Mouse (Mus musculus): ENCODE data around the gene Fcgr4. TPM values are rescaled to one million over a fixed set of nuclear protein-coding genes. Genes with fewer than 3 reads are reported as not detected.
"Not testable (repeated sequence)": the region's sequence is repeated elsewhere in the genome, so short reads cannot be mapped to it uniquely, and the experiment has no call there.

The Fcgr4 gene
- polyA plus RNA-seq, 1 experiment = 1.5 TPM

DNA sequence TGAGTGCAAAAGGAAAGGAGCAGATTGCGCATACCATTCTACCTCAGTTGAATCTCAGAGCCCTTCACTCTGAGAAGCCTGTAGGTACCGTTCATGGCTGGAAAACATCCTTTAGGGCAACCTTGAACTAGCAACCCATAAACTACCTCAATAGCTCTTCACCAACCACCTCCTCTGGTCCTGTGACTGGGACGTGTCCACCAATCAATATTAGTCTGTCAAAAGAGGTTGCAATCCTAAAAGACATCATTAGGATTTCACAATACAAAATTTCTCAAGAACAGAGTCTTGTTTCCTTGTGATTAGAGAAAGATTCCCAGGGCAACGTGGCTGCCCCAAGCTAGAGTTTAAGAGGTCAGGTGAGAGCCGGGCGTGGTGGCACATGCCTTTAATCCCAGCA, 34.6 kb downstream of the Fcgr4 start:
- no peak for DNase-seq (ENCODE audit: low read depth)

DNA sequence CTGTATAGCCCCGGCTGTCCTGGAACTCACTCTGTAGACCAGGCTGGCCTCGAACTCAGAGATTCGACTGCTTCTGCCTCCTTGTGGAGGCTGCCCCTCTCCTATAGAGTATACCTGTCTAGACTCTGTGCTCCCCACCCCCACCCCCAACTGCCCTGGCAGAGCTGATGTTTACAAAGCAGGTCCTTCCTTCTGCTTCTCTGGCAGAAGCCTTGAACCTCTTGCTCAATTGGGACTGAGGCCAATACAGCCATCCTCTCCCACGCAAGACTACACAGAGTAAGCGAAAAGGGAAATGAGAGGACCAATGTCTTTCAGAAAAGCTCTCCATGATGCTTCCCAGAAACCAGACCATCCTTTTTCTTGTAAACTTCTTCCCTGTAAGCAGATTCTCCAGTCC, 38.5 kb downstream of the Fcgr4 start:
- no peak for DNase-seq (ENCODE audit: low read depth)

DNA sequence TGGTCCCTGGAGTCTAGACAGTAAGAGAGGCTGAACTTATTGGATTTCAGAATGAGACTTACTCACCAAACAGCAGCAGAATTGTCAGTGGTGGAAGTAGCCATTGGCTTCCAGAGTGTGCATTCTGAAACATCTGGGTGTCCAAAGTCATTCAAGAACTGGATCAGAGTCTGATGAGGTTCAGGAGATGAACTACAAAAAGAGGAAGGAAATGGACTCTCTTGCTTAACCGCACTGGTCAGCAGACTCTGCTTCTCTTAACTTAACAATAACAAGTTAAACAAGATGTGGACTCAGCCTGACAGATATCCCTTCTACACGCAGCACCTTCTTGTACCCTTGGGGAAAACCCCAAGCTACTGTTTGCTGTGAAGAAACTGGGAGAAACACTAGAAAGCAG, 40.5 kb downstream of the Fcgr4 start:
- no peak for DNase-seq (ENCODE audit: low read depth)

DNA sequence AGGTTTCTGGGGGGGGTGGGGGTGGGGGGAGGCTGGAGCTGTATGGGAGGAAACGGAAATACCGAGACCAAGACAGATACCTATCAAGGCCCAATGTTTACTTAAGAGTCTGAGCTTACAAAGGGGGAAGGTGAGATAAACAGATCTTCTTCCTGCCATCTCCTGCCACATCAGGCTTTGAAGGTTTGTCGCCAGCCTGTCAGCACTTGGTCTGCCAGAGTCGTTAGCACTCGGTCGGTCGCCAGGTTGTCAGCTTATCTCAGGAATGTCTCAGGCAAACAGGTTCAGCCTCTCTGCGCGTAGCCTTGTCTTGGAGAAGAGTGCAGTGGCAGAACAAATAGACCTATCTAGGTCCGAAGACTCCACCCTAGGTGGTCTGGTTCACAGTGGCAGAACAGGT, 41.7 kb downstream of the Fcgr4 start:
- no peak for DNase-seq (ENCODE audit: low read depth)

DNA sequence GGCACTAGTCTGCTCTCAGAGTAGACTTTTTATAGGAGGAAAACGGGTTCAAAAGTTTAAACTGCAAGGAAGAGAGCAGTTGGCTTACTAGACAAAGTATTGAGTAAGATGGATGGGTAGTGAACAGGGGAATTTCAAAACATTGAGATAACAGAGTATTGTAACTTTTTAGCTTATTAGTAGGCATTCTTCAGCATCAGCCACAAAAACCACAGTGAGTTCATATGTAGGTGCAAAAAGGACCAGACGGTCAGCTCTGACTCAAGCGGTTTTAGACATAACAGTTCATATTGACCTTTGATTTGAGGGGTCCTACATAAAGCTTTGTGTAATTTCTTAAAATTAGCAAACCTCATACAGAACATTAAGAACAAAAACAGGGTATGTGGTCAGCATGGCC, 42.8 kb downstream of the Fcgr4 start:
- no peak for DNase-seq (ENCODE audit: low read depth)

DNA sequence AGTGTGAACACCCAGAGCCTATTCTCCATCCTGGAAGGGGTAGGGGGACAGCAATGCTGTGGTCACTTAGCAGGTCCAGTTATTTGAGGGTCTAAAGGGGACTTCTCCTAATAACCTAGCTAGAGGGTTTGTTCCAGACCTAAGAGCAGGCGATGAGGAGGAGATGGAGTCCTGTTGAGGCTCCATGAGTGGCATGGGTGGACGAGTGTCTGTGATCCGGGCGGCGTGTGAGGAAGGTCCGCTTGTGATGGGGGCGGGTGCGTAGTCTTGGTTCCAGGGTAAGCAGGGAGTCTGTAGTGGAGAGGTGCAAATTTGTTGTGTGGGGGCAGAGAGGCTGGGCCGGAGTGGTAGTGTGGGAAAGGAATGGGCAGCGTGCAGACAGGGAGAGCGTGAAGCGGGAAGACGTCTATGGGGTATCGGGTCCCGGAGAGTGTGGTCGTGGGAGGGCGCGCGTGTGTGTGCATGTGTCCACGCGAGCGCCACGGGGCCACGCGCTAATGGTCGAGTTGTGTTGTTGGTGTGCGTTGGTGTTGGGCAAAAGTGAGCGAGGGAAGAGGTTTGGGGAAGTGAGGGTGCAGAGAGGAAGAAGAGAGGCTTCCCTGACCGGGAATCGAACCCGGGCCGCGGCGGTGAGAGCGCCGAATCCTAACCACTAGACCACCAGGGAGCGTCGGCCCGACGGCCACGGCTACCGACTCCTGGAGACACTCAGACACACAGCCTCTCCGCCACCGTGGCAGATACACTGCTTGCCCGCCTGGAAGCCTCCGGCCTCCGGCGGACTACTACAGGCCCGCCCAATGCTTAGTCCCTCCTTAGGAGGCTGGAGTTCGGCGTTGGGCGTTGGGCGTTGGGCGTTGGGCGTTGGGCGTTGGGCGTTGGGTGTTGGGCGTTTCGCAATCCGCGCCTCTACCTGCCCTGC, 45.1 kb downstream of the Fcgr4 start:
- not testable (repeated sequence) for DNase-seq (ENCODE audit: low read depth)

DNA sequence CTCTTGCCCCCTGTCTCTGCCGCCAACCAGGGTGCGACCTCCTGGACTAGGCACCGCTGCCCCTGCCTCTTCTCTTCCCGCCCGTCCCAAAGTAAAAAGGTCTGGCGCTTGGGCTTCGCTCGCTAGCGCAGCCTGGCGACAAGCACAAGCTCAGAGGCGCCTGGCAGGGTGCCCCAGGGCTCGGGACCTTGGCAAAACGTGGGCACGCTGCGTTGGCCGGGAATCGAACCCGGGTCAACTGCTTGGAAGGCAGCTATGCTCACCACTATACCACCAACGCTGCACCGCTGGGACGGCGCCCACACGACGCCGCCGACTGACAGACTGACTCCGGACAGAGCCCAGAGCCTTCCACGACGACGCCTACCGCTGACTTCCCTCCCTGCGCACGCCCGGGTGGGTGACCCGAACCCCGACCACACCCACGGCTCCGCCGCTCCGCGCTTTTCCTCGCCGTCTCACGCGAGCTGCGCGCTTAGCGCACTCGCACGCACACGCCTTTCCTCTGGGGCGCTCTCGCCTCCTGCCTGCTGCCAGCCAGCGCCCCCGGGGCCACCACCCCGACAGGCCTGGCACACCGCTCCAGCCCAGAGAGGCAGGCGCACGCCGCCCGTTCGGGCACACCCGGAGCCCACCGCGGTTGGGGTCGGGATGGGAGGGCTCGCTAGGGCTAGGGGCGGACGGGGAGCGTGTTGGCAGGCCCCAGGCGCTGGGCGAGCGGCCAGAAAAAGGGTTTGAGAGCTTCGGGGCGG, 45.9 kb downstream of the Fcgr4 start, which contains the start of gene Fcgr3:
Gene Fcgr3, minus strand, starts transcription at position 445 of the 752 bp plus-strand sequence.
- DNase-seq (ENCODE audit: low read depth) = not testable (repeated sequence)

DNA sequence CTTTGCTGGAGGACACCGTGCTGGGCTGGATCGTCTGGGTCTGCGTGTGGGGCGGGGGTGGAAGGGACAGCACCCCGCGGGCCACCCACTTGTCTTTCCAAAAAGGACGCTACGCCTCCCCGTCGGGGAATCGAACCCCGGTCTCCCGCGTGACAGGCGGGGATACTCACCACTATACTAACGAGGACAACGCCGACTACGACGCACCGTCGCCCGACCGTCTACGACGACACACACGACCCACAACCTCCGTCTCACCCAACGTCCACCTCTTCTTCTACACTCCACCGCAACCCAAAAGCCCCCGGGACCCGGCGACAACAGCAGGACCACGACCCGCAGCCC, 46.5 kb downstream of the Fcgr4 start:
- not testable (repeated sequence) for DNase-seq (ENCODE audit: low read depth)

DNA sequence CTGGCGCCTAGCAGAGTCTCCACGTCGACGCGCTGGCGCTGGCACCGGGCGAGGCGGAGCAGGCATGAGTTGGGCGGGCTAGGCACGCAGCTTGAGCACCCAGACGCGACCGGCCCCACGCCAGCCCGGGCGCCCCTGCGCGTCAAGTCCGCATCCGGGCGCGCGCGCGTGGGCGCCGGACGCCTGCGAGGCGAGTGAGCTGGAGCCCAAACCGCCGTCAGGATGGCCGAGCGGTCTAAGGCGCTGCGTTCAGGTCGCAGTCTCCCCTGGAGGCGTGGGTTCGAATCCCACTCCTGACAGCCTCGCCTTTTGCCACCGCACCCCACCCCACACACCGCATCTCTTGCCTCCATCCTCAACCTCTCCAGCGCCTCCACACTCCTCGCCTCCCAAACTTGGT, 47.0 kb downstream of the Fcgr4 start:
- DNase-seq (ENCODE audit: low read depth) = not testable (repeated sequence)

DNA sequence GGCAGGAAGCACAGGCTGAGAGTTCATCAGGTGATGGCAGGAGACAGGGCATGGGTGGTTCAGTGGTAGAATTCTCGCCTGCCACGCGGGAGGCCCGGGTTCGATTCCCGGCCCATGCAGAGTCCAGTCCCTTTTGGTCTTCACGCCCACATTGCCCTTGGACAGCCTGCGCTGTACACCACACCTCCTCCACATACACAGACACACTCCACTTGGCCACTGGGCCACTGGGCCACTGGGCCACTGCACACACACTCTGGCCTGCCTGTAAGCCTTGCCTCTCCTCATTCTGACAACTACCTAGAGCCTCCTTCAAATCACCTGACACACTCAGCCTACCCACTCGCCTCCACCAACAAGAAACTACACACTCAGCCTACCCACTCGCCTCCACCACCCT, 47.9 kb downstream of the Fcgr4 start:
- not testable (repeated sequence) for DNase-seq (ENCODE audit: low read depth)

DNA sequence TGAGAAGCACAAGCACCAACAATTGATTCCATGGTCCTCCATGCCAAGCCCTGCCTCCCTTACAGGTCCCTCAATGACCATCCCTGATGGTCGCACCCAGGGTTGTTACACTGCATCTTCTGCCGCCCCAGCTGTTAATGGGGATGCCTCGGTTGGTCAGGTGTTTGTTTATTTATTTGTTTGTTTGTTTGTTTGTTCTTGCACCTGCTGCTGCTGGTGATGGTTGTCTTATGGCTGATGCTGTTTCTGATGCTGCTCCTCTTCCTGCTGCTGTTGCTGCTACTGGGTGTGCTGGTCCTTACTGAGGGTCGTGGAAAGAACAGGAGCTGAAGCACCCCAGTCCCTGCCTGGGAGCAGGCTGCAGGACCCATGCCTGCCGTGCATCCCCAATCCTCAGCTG, 49.2 kb downstream of the Fcgr4 start:
- DNase-seq (ENCODE audit: low read depth) = not testable (repeated sequence)

DNA sequence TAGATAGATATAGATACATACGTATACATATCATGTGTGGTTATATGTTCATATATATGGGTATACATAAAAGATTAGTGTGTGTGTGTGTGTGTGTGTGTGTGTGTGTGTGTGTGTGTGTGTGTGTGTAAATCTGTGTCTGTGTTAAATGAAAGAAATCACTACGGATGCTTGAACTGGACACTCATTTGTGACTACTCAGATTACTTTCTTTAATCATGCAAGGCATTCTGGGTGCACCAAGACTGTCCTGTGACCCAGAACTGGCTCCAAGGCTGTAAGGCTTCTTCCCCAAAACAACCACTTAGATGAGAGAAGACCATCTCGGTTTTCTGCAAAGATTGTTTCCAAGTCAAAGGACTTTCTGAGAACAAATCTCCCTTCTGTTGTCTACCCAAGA, 50.8 kb downstream of the Fcgr4 start:
- not testable (repeated sequence) for DNase-seq (ENCODE audit: low read depth)

DNA sequence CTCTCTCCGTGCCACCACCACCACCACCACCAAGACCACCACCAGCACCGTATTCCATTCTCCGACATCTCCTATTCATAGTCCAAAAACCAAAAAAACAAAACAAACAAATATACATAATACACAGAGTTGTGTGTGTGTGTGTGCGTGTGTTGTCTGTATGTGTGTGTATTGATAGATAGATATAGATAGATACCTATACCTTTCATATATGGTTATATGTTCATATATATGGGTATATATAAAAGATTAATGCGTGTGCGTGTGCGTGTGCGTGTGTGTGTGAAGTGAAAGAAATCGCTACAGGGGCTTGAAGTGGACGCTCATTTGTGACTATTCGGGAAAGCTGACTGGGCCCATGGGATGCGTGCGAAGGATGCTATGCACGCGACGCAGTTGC, 52.2 kb downstream of the Fcgr4 start:
- DNase-seq (ENCODE audit: low read depth) = not testable (repeated sequence)

DNA sequence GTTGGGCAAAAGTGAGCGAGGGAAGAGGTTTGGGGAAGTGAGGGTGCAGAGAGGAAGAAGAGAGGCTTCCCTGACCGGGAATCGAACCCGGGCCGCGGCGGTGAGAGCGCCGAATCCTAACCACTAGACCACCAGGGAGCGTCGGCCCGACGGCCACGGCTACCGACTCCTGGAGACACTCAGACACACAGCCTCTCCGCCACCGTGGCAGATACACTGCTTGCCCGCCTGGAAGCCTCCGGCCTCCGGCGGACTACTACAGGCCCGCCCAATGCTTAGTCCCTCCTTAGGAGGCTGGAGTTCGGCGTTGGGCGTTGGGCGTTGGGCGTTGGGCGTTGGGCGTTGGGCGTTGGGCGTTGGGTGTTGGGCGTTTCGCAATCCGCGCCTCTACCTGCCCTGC, 53.0 kb downstream of the Fcgr4 start:
- not testable (repeated sequence) for DNase-seq (ENCODE audit: low read depth)

DNA sequence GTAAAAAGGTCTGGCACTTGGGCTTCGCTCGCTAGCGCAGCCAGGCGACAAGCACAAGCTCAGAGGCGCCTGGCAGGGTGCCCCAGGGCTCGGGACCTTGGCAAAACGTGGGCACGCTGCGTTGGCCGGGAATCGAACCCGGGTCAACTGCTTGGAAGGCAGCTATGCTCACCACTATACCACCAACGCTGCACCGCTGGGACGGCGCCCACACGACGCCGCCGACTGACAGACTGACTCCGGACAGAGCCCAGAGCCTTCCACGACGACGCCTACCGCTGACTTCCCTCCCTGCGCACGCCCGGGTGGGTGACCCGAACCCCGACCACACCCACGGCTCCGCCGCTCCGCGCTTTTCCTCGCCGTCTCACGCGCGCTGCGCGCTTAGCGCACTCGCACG, 53.5 kb downstream of the Fcgr4 start:
- not testable (repeated sequence) for DNase-seq (ENCODE audit: low read depth)

DNA sequence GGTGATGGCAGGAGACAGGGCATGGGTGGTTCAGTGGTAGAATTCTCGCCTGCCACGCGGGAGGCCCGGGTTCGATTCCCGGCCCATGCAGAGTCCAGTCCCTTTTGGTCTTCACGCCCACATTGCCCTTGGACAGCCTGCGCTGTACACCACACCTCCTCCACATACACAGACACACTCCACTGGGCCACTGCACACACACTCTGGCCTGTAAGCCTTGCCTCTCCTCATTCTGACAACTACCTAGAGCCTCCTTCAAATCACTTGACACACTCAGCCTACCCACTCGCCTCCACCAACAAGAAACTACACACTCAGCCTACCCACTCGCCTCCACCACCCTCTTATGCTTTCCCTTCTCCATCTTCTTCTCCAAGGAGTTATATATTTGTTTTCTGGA, 55.6 kb downstream of the Fcgr4 start:
- DNase-seq (ENCODE audit: low read depth) = not testable (repeated sequence)

DNA sequence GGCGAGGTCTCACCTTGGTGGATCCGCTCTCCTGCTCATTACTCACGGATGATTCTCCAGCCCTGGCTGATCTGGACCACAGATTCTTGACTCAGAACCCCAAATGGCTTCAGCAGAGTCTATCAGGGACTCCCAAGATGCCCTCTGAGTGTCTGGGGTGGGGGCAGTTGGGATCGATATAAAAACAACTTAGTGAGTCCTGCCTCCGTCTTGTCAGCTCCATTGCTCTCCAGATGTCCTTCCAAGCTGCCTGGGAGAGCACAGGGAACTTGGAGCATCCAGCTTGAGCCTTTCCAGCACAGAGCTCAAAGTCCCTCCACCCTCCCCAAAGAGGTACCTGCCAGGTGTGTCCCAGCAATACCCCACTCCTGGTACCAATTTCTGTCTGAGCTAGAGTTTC, 57.5 kb downstream of the Fcgr4 start:
- not testable (repeated sequence) for DNase-seq (ENCODE audit: low read depth)

DNA sequence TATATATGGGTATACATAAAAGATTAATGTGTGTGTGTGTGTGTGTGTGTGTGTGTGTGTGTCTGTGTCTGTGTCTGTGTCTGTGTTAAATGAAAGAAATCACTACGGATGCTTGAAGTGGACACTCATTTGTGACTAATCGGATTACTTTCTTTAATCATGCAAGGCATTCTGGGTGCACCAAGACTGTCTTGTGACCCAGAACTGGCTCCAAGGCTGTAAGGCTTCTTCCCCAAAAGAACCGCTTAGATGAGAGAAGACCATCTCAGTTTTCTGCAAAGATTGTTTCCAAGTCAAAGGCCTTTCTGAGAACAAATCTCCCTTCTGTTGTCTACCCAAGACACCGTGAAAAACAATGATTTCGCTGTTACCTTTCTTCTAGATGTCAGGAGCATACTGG, 58.5 kb downstream of the Fcgr4 start:
- not testable (repeated sequence) for DNase-seq (ENCODE audit: low read depth)

DNA sequence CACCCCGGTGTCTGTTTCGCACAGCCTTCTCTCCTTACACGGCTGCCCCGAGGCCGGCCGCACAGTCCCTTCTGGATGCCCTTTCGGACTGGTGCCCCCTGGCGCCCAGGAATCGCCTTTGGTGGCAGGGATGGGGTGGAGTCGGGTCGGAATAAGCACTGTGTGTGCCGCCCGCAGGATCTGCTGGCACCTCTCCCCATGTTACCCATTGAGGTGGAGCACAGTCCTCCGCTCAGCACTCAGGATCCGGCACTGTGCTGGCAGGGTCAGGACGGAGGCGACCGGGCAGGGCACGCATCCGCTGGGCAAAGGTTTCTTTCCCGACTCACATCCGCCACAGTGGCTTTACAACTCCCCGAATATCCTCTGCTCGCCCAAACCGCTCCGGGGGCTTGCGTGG, 59.2 kb downstream of the Fcgr4 start:
- not testable (repeated sequence) for DNase-seq (ENCODE audit: low read depth)

DNA sequence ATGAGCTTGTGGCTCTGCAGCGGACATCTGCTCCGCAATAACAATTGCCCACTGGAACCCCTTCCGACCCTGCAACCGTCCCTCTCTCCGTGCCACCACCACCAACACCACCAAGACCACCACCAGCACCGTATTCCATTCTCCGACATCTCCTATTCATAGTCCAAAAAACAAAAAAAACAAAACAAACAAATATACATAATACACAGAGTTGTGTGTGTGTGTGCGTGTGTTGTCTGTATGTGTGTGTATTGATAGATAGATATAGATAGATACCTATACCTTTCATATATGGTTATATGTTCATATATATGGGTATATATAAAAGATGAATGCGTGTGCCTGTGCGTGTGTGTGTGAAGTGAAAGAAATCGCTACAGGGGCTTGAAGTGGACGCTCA, 59.7 kb downstream of the Fcgr4 start:
- DNase-seq (ENCODE audit: low read depth) = not testable (repeated sequence)

DNA sequence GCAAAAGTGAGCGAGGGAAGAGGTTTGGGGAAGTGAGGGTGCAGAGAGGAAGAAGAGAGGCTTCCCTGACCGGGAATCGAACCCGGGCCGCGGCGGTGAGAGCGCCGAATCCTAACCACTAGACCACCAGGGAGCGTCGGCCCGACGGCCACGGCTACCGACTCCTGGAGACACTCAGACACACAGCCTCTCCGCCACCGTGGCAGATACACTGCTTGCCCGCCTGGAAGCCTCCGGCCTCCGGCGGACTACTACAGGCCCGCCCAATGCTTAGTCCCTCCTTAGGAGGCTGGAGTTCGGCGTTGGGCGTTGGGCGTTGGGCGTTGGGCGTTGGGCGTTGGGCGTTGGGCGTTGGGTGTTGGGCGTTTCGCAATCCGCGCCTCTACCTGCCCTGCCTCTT, 60.6 kb downstream of the Fcgr4 start:
- DNase-seq (ENCODE audit: low read depth) = not testable (repeated sequence)
